Mouse (Mus musculus) kidney, postnatal 10 days (tissue): ENCODE results near the gene Gm45808.
A peak's percentile ranks its signal among the peaks of the same experiment; 100 is the strongest.
"Not testable (repeated sequence)": the region's sequence is repeated elsewhere in the genome, so short reads cannot be mapped to it uniquely, and the experiment has no call there.

Source experiments
- DNase-seq: peaks from one replicate; pipeline ENCODE4 v3.0.0; 2021; ENCODE audit warnings: mixed read lengths

Gene Gm45808

GRCm38 (mm10) chr7:45509181-45509882 lies 22.7 kb upstream of the Gm45808 start:
- DNase-seq: no peak

GRCm38 (mm10) chr7:45508561-45508960 lies 21.9 kb upstream of the Gm45808 start:
- DNase-seq: no peak

GRCm38 (mm10) chr7:45507583-45507982 lies 21.0 kb upstream of the Gm45808 start:
- peak; percentile 53 for DNase-seq

- no peak for DNase-seq
Observed at GRCm38 (mm10) chr7:45498427-45498826, 11.8 kb upstream of the Gm45808 start.

- no peak for DNase-seq
Observed at GRCm38 (mm10) chr7:45494548-45494947, 7.9 kb upstream of the Gm45808 start.

- DNase-seq: no peak
Observed at GRCm38 (mm10) chr7:45492951-45493350, 6.3 kb upstream of the Gm45808 start.

- no peak for DNase-seq
Observed at GRCm38 (mm10) chr7:45492225-45492844, 5.7 kb upstream of the Gm45808 start.

- DNase-seq: peak; percentile 61
Observed at GRCm38 (mm10) chr7:45491264-45491663, 4.7 kb upstream of the Gm45808 start.

GRCm38 (mm10) chr7:45490822-45491221 lies 4.2 kb upstream of the Gm45808 start:
- DNase-seq: peak; percentile 44

- no peak for DNase-seq
Observed at GRCm38 (mm10) chr7:45489578-45489977, 3.0 kb upstream of the Gm45808 start.

- DNase-seq: peak; percentile 78
Observed at GRCm38 (mm10) chr7:45488293-45489204, 1.9 kb upstream of the Gm45808 start, which contains the start of gene Dhdh. Gene Dhdh (minus strand): TSS chr7:45488805.

- no peak for DNase-seq
Observed at GRCm38 (mm10) chr7:45487861-45488292, 1.3 kb upstream of the Gm45808 start.

- no peak for DNase-seq
Observed at GRCm38 (mm10) chr7:45486158-45486557, 453 bp downstream of the Gm45808 start.

GRCm38 (mm10) chr7:45484985-45485384 lies 1.6 kb downstream of the Gm45808 start:
- DNase-seq: not testable (repeated sequence)

GRCm38 (mm10) chr7:45482166-45482565 lies 4.4 kb downstream of the Gm45808 start:
- no peak for DNase-seq

GRCm38 (mm10) chr7:45481374-45481927 lies 5.2 kb downstream of the Gm45808 start, which contains the start of gene Tulp2:
Gene Tulp2 (plus strand): TSS chr7:45481877.
- peak; percentile 80 for DNase-seq

- not testable (repeated sequence) for DNase-seq
Observed at GRCm38 (mm10) chr7:45480310-45480709, 6.3 kb downstream of the Gm45808 start.

- DNase-seq: no peak
Observed at GRCm38 (mm10) chr7:45478774-45479173, 7.8 kb downstream of the Gm45808 start.

GRCm38 (mm10) chr7:45477003-45477402 lies 9.6 kb downstream of the Gm45808 start:
- peak; percentile 78 for DNase-seq

- DNase-seq: no peak
Observed at GRCm38 (mm10) chr7:45476453-45476852, 10.2 kb downstream of the Gm45808 start.

- DNase-seq: peak; percentile 45
Observed at GRCm38 (mm10) chr7:45475291-45475969, 11.2 kb downstream of the Gm45808 start.

- peak; percentile 91 for DNase-seq
Observed at GRCm38 (mm10) chr7:45470869-45471268, 15.7 kb downstream of the Gm45808 start.
